27 mouse cellular contexts compared by ENCODE assay signal in genomic region chr13:79025645-79026044, GRCm38 (mm10).
DNase-seq lines count a peak whose midpoint lies in the region; ATAC-seq lines count a peak whose summit lies in the region.
"Had no signal": no experiment of that assay in that cellular context is flagged by ENCODE, and none has a peak within 500 bp of the region (broad histone marks: within the 10 kb centered on the region; RNA-seq: fewer than 3 reads in every experiment).

No protein-coding gene starts in this region.

- H3K4me3 ChIP-seq in forebrain, embryonic 11.5 days (ENCODE audit: low read depth, low read length): no peak overlapping the region
- no peak overlapping the region for H3K4me3 ChIP-seq in forebrain, embryonic 13.5 days
- H3K4me3 ChIP-seq in hindbrain, embryonic 11.5 days (ENCODE audit: low read depth, low read length): no peak overlapping the region
- no peak overlapping the region for H3K4me3 ChIP-seq in hindbrain, embryonic 10.5 days
- no peak overlapping the region for H3K4me3 ChIP-seq in midbrain, embryonic 14.5 days (replicated peaks; ENCODE audit: low read depth, low read length)
- H3K4me3 ChIP-seq in midbrain, embryonic 13.5 days (replicated peaks): no peak overlapping the region
- H3K4me3 ChIP-seq: embryonic facial prominence, embryonic 12.5 days; embryonic facial prominence, embryonic 15.5 days; heart, adult 2 months; heart, embryonic 10.5 days; heart, embryonic 13.5 days; hindbrain, embryonic 13.5 days; intestine, embryonic 15.5 days had no signal

- no peak overlapping the region for H3K9ac ChIP-seq in forebrain, embryonic 11.5 days (ENCODE audit: low read length)
- no peak overlapping the region for H3K9ac ChIP-seq in forebrain, embryonic 13.5 days
- H3K9ac ChIP-seq in hindbrain, embryonic 11.5 days (ENCODE audit: low read depth, low read length): no peak overlapping the region
- H3K9ac ChIP-seq in midbrain, embryonic 14.5 days (replicated peaks; ENCODE audit: low read length): no peak overlapping the region
- H3K9ac ChIP-seq in midbrain, embryonic 13.5 days (replicated peaks): no peak overlapping the region
- H3K9ac ChIP-seq: embryonic facial prominence, embryonic 12.5 days; embryonic facial prominence, embryonic 15.5 days; heart, embryonic 13.5 days; hindbrain, embryonic 13.5 days; intestine, embryonic 15.5 days had no signal

- H3K36me3 ChIP-seq in forebrain, embryonic 11.5 days (ENCODE audit: control insufficient read depth, insufficient read depth, low read length): no peaks in the 10 kb centered on the region
- H3K36me3 ChIP-seq in forebrain, embryonic 13.5 days (ENCODE audit: poor library complexity, severe bottlenecking): no peaks in the 10 kb centered on the region
- no peaks in the 10 kb centered on the region for H3K36me3 ChIP-seq in hindbrain, embryonic 11.5 days (ENCODE audit: control insufficient read depth, insufficient read depth, low read length)
- no peaks in the 10 kb centered on the region for H3K36me3 ChIP-seq in hindbrain, embryonic 10.5 days
- no peaks in the 10 kb centered on the region for H3K36me3 ChIP-seq in midbrain, embryonic 14.5 days (ENCODE audit: control insufficient read depth, insufficient read depth, low read length)
- H3K36me3 ChIP-seq in midbrain, embryonic 13.5 days: no peaks in the 10 kb centered on the region
- H3K36me3 ChIP-seq: embryonic facial prominence, embryonic 12.5 days; embryonic facial prominence, embryonic 15.5 days; heart, embryonic 10.5 days; heart, embryonic 13.5 days; hindbrain, embryonic 13.5 days; intestine, embryonic 15.5 days had no signal

- H3K27ac ChIP-seq in forebrain, embryonic 11.5 days (ENCODE audit: low read depth, low read length): no peak overlapping the region
- H3K27ac ChIP-seq in forebrain, embryonic 13.5 days: no peak overlapping the region
- no peak overlapping the region for H3K27ac ChIP-seq in hindbrain, embryonic 11.5 days (ENCODE audit: low read depth, low read length)
- H3K27ac ChIP-seq in hindbrain, embryonic 10.5 days: no peak overlapping the region
- H3K27ac ChIP-seq in midbrain, embryonic 14.5 days (replicated peaks; ENCODE audit: low read depth, low read length): no peak overlapping the region
- H3K27ac ChIP-seq in midbrain, embryonic 13.5 days: no peak overlapping the region
- H3K27ac ChIP-seq: embryonic facial prominence, embryonic 12.5 days; embryonic facial prominence, embryonic 15.5 days; heart, adult 2 months; heart, embryonic 10.5 days; heart, embryonic 13.5 days; hindbrain, embryonic 13.5 days; intestine, embryonic 15.5 days had no signal

- peaks cover 5% of the 10 kb centered on the region; the same call in 1 of the 2 replicates for H3K4me1 ChIP-seq in forebrain, embryonic 11.5 days (replicated peaks; ENCODE audit: control insufficient read depth, insufficient read depth, low read length)
- H3K4me1 ChIP-seq in forebrain, embryonic 13.5 days: peaks cover 10% of the 10 kb centered on the region
- H3K4me1 ChIP-seq in hindbrain, embryonic 11.5 days (replicated peaks; ENCODE audit: control insufficient read depth, insufficient read depth, low read length): no peaks in the 10 kb centered on the region
- peaks cover 36% of the 10 kb centered on the region for H3K4me1 ChIP-seq in hindbrain, embryonic 10.5 days (replicated peaks)
- H3K4me1 ChIP-seq in midbrain, embryonic 14.5 days (ENCODE audit: control insufficient read depth, insufficient read depth, low read length): no peaks in the 10 kb centered on the region
- no peaks in the 10 kb centered on the region; the same call in 1 of the 2 replicates for H3K4me1 ChIP-seq in midbrain, embryonic 13.5 days (replicated peaks)
- H3K4me1 ChIP-seq: embryonic facial prominence, embryonic 15.5 days; heart, embryonic 10.5 days; hindbrain, embryonic 13.5 days; intestine, embryonic 15.5 days had no signal

- peak; percentile 55 for DNase-seq in embryo, embryonic 10.5 days (ENCODE audit: low spot score)
- no peak for DNase-seq in embryo, embryonic 9.5 days (ENCODE audit: extremely low spot score)
- no peak for DNase-seq in forebrain, embryonic 11.5 days (ENCODE audit: low spot score)
- peak; percentile 23 for DNase-seq in hindbrain, embryonic 11.5 days (ENCODE audit: low spot score)
- DNase-seq in hindbrain, embryonic 10.5 days (ENCODE audit: low spot score): no peak
- DNase-seq in midbrain, embryonic 14.5 days: peak; percentile 24
- DNase-seq: adrenal gland, adult 8-10 months; adrenal gland, postnatal 25 days; cerebellum, adult 18-20 months; cerebellum, adult 9-10 months; cerebellum, postnatal 14 days; gastrocnemius, postnatal 10 days; gastrocnemius, postnatal 36 days; heart, adult 2 months; heart, postnatal 14 days; heart, postnatal 4 days; kidney, adult 11 months had no signal

- ATAC-seq in forebrain, embryonic 11.5 days (replicated peaks; ENCODE audit: low FRiP score): peak; percentile 51
- no peak; the same call in 1 of the 2 replicates for ATAC-seq in forebrain, embryonic 13.5 days
- no peak; the same call in 1 of the 2 replicates for ATAC-seq in hindbrain, embryonic 11.5 days (ENCODE audit: low FRiP score)
- ATAC-seq in midbrain, embryonic 14.5 days (ENCODE audit: low FRiP score, low TSS enrichment): no peak
- no peak for ATAC-seq in midbrain, embryonic 13.5 days
- ATAC-seq: activated CD4-positive, CD25-positive, alpha-beta regulatory T cell, adult 4 months; hindbrain, embryonic 16.5 days; intestine, embryonic 15.5 days had no signal

- H3K9me3 ChIP-seq in forebrain, embryonic 11.5 days (ENCODE audit: control insufficient read depth, low read length): no peaks in the 10 kb centered on the region
- no peaks in the 10 kb centered on the region for H3K9me3 ChIP-seq in forebrain, embryonic 13.5 days (replicated peaks)
- no peaks in the 10 kb centered on the region for H3K9me3 ChIP-seq in hindbrain, embryonic 11.5 days (ENCODE audit: control insufficient read depth, low read length)
- no peaks in the 10 kb centered on the region for H3K9me3 ChIP-seq in hindbrain, embryonic 10.5 days
- H3K9me3 ChIP-seq in midbrain, embryonic 14.5 days (ENCODE audit: control insufficient read depth, low read length): no peaks in the 10 kb centered on the region
- no peaks in the 10 kb centered on the region for H3K9me3 ChIP-seq in midbrain, embryonic 13.5 days
- H3K9me3 ChIP-seq: embryonic facial prominence, embryonic 12.5 days; embryonic facial prominence, embryonic 15.5 days; heart, embryonic 10.5 days; heart, embryonic 13.5 days; hindbrain, embryonic 13.5 days; intestine, embryonic 15.5 days had no signal

- no peak overlapping the region for H3K4me2 ChIP-seq in forebrain, embryonic 11.5 days (ENCODE audit: low read depth, low read length, severe bottlenecking)
- H3K4me2 ChIP-seq in forebrain, embryonic 13.5 days: no peak overlapping the region
- no peak overlapping the region for H3K4me2 ChIP-seq in hindbrain, embryonic 11.5 days (replicated peaks; ENCODE audit: low read depth, low read length)
- H3K4me2 ChIP-seq in midbrain, embryonic 14.5 days (ENCODE audit: low read length): no peak overlapping the region
- H3K4me2 ChIP-seq in midbrain, embryonic 13.5 days (replicated peaks): no peak overlapping the region
- H3K4me2 ChIP-seq: embryonic facial prominence, embryonic 12.5 days; embryonic facial prominence, embryonic 15.5 days; heart, embryonic 13.5 days; hindbrain, embryonic 13.5 days; intestine, embryonic 15.5 days had no signal

- no peaks in the 10 kb centered on the region for H3K27me3 ChIP-seq in forebrain, embryonic 11.5 days (ENCODE audit: control insufficient read depth, insufficient read depth, low read length)
- H3K27me3 ChIP-seq in forebrain, embryonic 13.5 days: no peaks in the 10 kb centered on the region
- no peaks in the 10 kb centered on the region for H3K27me3 ChIP-seq in hindbrain, embryonic 11.5 days (ENCODE audit: control insufficient read depth, insufficient read depth, low read length)
- no peaks in the 10 kb centered on the region for H3K27me3 ChIP-seq in hindbrain, embryonic 10.5 days (ENCODE audit: insufficient read depth, poor library complexity, severe bottlenecking)
- H3K27me3 ChIP-seq in midbrain, embryonic 14.5 days (ENCODE audit: control insufficient read depth, insufficient read depth, low read length): no peaks in the 10 kb centered on the region
- no peaks in the 10 kb centered on the region for H3K27me3 ChIP-seq in midbrain, embryonic 13.5 days
- H3K27me3 ChIP-seq: embryonic facial prominence, embryonic 12.5 days; embryonic facial prominence, embryonic 15.5 days; heart, embryonic 13.5 days; hindbrain, embryonic 13.5 days; intestine, embryonic 15.5 days had no signal

- 9% methylated on average over 1 of the region's 1 CpGs for WGBS in forebrain, embryonic 11.5 days
- WGBS in forebrain, embryonic 13.5 days: 8% methylated on average over 1 of the region's 1 CpGs
- 41% methylated on average over 1 of the region's 1 CpGs for WGBS in hindbrain, embryonic 11.5 days
- 35% methylated on average over 1 of the region's 1 CpGs for WGBS in hindbrain, embryonic 10.5 days
- WGBS in midbrain, embryonic 14.5 days: 10% methylated on average over 1 of the region's 1 CpGs
- 13% methylated on average over 1 of the region's 1 CpGs for WGBS in midbrain, embryonic 13.5 days

Comparison
In these comparisons a context has a peak if more than half of its experiments do, and no peak if none do; other contexts are left out.
1. DNase-seq: peak in embryo, embryonic 10.5 days (single experiment), hindbrain, embryonic 11.5 days (single experiment) and midbrain, embryonic 14.5 days (single experiment); none in embryo, embryonic 9.5 days (single experiment), forebrain, embryonic 11.5 days (single experiment) and hindbrain, embryonic 10.5 days (single experiment).